Mouse (Mus musculus) MEL (cell line): Measurements from ENCODE around the gene Il12a.

Experiments
- CTCF ChIP-seq, 3 experiments: IDR thresholded peaks in 2 of 3; conservative IDR thresholded peaks in 1 of 3; 2 replicates each; pipeline ENCODE4 v1.5.1; 2011 to 2012; ENCODE audit warnings: low read length in 3 of 3, low read depth in 2 of 3, mild to moderate bottlenecking in 2 of 3, improper control_type of control experiment in 1 of 3, inconsistent platforms in 1 of 3, mixed read lengths in 1 of 3, moderate library complexity in 1 of 3; ENCODE audit not compliant: control insufficient read depth in 1 of 3, insufficient read depth in 1 of 3, poor library complexity in 1 of 3, severe bottlenecking in 1 of 3
- EP300 ChIP-seq, 2 experiments: IDR thresholded peaks; 2 replicates each; pipeline ENCODE4 v1.6.1; 2011; ENCODE audit warnings: improper control_type of control experiment in 2 of 2, low read length in 2 of 2, low read depth in 1 of 2, mild to moderate bottlenecking in 1 of 2
- GATA1 ChIP-seq: IDR thresholded peaks from 2 replicates; pipeline ENCODE4 v1.6.1; 2011; ENCODE audit warnings: low read depth, low read length, improper control_type of control experiment
- POLR2AphosphoS5 ChIP-seq: IDR thresholded peaks from 2 replicates; pipeline ENCODE4 v1.6.1; 2012; ENCODE audit warnings: low read depth, borderline replicate concordance, mild to moderate bottlenecking, inconsistent platforms, low read length, moderate library complexity, mixed read lengths

DNA sequence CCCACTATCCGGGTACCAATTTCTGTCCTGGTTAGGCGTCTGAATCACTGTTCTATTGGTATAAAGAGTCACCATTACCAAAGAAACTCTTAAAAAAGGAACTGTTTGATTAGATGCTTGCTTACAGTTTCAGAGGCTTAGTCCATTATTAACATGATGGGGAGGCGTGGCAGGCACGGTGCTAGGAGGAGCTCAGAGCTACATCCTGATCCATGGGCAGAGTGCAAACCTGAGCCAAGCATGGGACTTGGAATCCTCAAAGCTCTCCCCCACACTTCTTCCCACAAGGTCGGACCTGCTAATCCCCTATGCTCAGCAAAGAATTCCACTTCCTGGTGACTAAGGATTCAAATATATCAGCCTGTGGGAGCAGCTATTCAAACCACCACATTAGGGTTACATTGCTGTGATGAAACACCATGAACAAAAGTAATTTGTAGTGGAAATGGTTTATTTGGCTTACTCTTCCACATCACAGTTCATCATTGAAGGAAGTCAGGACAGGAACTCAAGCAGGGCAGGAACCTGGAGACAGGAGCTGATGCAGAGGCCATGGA, 20.9 kb upstream of the Il12a start:
- no peak for TF ChIP-seq CTCF (IDR thresholded peaks at IDR 0.05 in 2 of 3, conservative IDR thresholded peaks at IDR 0.05 in 1 of 3; ENCODE audit: control insufficient read depth in 1 of 3, insufficient read depth in 1 of 3, low read depth in 2 of 3, low read length in 3 of 3, poor library complexity in 1 of 3, severe bottlenecking in 1 of 3)
- no peak for TF ChIP-seq EP300 (IDR thresholded peaks at IDR 0.05; ENCODE audit: low read depth in 1 of 2, low read length in 2 of 2)
- TF ChIP-seq POLR2AphosphoS5: no peak
- TF ChIP-seq GATA1: no peak
